Mouse (Mus musculus): ENCODE data around the gene Yeats2.
"Not testable (repeated sequence)": the region's sequence is repeated elsewhere in the genome, so short reads cannot be mapped to it uniquely, and the experiment has no call there.

Yeats2 gene

DNA sequence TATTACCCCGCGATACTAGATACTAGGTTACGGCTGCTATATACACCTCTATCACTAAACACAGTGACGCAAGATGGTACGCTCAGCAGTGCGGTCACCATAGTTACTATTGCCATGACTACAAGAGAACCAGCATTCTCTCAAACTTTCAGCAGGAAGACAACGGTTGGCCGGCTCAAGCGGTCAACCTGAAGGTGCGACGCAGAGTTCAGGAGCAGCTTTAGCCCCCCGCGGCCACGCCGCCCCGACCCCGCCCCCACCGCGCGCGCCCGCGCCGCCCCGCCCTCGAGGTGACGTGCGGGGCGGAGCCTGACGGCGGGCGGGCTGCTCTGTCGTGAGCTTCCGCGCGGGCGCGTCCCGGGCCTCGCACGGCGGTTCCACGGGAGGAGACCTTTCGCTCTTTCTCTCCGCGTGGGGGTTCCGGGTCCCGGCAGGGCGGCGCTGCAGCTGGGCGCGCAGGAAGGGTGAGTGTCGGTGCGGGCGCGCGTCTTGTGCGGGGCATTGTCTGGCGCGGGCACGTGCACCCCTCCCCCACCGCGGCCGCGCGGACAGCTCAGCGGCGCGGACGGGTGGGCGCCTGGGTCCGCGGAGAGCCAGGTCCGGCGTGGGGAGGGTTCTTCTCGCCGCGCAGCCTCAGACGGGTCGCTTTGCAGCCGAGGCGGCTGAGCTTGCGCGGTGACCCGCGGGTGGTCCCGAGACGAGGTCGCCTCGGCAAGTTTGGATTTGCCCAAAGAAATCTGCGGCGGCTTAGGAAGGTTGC, at the start of gene Yeats2:
Yeats2 (plus strand) TSS at position 292 of the 760 bp plus-strand sequence.
- in situ Hi-C loops (cut with MboI, MseI) = no loop called here

DNA sequence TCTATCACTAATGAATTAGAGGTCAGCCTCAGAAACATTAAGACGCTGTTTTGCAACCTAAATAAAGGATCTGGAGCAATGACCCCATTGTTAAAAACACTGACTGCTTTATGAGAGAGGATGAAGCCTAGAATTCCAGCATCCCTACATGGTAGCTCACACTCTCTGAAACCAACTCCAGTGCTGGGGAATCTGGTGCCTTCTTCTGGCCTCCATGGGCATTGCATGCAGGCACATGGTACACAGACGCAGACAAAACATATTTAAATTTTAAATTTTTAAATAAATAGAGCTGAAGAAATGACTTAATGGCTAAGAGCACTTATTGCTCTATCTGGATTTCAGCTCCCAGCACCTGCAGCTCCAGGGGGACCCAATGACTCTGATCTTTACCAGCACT, 44.9 kb upstream of the Yeats2 start:
- in situ Hi-C loops (cut with MboI, MseI) = no loop called here

DNA sequence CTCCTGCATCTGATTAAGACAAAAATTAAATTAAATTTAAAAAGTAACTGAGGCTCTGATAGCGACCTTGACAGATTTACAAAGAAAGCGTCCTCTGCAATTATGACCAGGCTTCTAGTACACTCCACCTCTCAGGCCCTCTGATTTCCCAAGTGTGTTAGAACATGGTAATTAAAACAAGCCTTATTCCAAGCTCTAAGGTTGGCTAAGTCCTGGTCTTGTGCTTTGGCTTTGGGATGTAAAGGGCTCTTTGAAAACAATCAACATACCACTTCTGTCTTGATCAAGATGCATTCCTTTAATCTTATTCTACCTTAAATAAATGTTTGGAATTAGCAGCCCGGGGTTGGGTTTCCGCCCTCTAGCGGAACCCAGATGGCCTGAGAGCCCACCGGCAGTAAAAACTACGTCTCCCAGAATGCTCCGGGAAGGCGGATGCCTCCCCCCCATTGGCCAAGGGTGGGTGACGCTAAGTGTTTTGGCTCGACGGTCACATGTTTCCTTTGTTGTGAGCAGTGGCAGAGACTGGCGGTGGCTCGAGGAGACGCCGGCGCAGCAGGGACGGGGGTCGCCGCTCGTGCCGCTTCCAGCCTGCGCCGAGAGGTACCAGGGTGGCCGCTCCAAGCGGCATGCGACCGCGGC, 43.7 kb upstream of the Yeats2 start, which contains the start of gene Klhl24:
Klhl24 (plus strand) TSS at position 474 of the 642 bp plus-strand sequence.
- in situ Hi-C loops (cut with MboI, MseI) = no loop called here

DNA sequence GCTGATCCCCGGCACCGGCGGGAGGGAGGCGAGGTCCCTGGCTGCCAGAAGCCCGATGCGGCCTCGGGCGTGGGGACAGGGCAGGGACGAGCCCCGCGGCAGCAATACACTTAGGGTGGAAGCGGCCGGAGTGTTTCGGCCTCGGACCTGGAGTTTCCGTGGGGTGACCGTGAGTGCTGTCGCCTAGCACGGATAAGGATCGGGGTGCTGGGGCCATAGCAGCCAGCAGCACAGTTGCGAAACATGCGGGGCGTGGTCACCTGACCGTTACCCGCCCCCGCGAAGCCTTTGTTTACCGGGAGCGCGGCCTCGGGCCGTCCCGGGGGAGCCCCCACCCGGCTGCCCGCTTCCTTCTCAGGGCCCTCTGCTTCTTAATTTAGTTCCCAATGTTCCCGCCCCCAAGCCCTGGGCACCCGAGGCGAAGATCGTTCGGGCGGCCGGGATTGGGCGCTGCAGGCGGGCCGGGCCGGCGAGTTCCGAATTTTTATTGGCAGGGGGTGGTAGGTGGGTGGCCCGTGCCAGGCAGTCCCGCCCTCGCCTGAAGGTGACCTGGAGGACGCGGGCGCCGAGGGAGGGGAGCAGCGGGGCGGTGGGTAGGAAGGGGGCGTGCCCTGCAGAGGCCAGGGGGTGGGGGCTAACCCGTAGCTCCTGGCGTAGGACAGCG, 43.0 kb upstream of the Yeats2 start:
- in situ Hi-C loops (cut with MboI, MseI) = no loop called here

DNA sequence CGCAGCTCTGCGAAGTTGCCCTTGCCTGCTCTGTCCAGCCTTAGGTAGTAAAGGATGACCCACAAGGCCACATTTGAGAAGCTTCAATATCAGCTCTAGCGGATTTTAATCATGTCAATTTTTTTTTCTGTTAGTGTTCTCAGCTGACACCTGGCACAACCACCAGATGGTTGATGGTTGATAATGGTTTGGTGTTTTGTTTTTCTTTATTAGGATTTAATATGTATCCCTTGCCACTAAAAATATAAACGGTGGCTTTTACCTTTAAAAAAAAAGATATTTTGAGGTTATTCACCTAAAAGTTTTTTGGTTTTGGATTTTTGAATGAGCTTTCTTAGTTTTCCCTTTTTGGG, 42.5 kb upstream of the Yeats2 start:
- in situ Hi-C loops (cut with MboI, MseI) = no loop called here

DNA sequence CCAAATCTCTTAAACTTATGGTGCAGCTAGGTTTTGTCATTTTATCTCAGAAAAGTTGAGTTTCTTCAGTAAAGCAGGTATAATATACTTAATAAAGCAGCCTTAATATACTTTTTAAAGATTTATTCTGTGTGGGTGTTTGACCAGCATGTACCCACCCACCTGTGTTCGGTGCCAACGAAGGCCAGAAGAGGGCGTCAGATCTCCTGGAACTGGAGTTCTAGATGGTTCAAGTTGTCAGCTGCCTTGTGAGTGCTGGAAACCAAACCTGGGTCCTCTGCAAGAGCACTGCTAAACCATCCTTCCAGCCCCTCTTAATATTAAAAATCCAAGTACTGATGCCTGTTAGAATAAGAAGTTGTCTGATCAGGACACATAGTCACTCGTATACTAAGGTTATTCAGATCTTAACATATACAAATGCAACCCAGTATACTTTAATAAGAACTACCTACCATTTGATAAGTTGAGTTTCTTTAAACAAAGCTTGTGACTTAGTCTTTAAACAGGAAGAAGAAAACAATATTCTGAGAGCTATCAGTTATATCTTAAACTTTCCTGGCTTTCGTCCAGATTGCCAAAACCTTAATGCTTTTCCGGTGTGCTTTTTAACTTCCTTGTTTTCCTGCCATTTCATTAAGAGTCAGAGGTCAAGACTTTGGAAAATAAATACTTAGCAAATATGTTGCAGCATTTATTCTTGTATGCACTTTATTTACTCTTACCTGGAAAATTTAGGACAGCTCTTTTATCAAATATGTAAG, 41.8 kb upstream of the Yeats2 start:
- in situ Hi-C loops (cut with MboI, MseI) = no loop called here

DNA sequence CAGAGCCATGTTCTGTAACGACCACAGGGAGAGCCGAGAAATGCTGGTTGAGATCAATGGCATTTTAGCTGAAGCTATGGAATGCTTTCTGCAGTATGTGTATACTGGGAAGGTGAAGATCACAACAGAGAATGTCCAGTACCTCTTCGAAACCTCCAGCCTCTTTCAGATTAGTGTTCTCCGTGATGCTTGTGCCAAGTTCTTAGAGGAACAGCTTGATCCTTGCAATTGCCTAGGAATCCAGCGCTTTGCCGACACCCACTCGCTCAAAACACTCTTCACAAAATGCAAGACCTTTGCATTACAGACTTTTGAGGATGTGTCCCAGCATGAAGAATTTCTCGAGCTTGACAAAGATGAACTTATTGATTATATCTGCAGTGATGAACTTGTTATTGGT, 33.9 kb upstream of the Yeats2 start:
- in situ Hi-C loops (cut with MboI, MseI) = no loop called here

DNA sequence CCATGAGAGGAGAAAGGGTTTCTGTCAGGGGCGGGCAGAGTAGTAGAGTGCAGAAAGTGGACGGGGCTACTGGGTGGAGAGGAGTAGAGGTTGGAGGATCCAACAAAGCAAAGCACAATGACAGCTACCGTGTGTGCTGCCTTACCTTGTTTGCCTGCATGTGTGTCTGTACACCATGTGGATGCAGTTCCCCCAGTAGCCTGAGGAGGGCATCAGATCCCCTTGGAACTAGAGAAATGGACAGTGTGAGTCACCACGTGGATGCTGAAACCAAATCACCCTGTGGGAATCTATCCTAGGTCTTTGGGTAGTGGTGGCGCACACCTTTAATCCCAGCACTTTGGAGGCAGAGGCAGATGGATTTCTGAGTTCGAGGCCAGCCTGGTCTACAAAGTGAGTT, 31.9 kb upstream of the Yeats2 start:
- in situ Hi-C loops (cut with MboI, MseI) = no loop called here

DNA sequence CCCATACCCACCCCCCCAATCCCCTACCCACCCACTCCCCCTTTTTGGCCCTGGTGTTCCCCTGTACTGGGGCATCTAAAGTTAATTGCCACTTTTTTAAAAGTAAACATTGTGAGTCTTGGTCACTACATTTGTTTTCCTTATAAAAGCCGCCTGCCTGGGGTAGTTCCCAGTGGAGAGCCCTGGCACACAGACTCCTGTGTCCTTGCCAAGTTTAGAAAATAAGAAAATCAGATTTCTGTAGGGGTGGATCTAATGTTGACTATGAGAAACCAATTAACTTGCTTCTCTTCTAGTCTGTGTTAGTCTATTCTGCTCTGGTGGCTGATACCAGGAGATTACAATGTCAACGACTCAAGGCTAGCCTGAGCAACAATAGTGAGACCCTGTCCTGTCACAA, 28.2 kb upstream of the Yeats2 start:
- in situ Hi-C loops (cut with MboI, MseI) = no loop called here

DNA sequence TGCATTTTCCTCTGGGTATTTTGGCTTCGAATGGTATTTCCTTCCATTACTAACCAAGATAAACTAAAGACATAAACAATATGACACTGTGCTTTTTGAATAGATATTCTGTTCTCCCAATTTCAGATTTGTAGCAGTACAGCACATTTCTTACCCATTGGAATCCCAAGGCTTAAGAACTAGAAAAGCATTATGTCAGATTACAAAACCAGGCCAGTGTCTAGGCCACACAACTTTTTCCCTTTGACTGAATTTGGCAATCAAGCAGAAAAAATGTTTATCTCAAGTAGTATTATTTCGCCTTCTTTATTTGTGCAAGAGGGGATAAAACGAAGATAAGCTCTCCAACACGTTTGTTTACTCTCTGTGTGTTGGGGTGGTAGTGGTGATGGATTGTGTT, 24.8 kb upstream of the Yeats2 start:
- in situ Hi-C loops (cut with MboI, MseI) = no loop called here

DNA sequence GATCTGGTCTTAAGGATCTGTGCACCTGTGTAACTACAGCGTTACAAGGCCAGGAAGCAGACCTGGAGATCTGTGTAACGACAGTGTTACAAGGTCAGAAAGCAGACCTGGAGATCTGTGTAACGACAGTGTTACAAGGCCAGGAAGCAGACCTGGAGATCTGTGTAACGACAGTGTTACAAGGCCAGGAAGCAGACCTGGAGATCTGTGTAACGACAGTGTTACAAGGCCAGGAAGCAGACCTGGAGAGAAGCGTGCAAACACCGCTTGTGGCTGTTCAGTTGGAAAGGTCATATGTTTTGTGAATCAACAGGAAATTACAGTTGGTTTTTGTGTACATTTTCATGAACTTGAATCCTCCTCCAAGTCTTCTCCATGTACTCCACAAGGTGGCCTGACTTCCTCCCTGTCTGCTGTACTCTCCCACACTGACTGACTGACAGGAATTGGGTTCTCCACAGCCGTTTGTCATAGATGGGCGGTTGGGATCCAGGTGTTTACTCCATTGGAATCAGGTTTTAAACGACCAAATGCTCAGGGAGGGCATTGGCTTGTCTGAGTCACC, 14.5 kb upstream of the Yeats2 start:
- in situ Hi-C loops (cut with MboI, MseI) = not testable (repeated sequence)

DNA sequence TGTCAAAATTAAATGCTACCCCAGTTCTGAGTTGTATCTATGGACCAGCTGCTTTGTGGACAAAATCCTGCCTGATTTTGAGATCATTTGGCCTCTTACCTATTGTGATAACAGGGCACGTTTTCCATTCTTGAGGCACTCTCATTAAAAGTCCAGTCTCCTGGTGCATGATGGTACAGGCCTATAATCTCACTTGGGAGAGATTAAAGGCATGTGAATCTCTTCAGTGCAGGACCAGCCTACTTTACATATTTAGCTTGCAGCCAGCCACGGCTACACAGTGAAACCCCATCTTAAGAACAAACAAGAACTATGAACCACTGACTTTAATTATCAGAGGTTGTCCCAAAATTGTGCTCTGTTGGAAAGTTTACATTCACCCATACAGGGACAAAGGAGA, 10.5 kb upstream of the Yeats2 start:
- in situ Hi-C loops (cut with MboI, MseI) = no loop called here

DNA sequence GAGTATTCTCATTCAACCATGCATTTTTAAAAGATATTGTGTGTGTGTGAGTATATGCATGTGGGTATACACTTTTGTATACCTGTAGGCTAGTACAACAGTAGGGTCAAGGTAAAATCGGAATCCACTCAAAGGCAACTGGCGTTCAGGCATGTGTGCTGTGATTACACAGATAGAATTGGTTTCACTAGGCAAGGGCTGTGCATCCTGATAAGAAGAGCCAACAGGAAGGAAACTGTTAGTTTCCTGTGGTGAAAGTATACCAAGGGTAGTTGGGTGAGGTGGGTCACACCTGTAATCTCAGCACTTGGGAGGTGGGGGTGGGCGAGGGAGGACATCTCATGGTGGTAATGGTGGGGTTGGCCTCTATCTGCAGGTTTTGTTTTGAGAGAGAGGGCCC, 3.7 kb downstream of the Yeats2 start:
- in situ Hi-C loops (cut with MboI, MseI) = no loop called here

DNA sequence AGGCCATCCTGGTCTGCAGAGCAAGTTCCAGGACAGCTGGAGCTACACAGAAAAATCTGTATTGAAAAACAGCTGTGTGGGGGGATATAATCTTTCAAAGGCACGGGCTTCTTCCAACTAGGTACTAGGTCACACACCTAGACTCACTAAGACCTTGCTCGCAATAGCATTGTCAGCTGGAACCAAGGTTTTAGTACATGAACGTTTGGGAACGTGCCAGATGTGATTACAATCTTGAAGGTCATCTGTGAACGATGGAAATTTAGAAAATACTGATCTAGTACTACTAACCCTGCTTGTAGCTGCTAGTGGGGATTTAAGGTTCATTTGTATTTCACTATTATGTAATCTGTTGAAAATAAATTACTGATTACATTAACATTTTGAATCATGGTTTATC, 11.1 kb downstream of the Yeats2 start:
- in situ Hi-C loops (cut with MboI, MseI) = no loop called here

DNA sequence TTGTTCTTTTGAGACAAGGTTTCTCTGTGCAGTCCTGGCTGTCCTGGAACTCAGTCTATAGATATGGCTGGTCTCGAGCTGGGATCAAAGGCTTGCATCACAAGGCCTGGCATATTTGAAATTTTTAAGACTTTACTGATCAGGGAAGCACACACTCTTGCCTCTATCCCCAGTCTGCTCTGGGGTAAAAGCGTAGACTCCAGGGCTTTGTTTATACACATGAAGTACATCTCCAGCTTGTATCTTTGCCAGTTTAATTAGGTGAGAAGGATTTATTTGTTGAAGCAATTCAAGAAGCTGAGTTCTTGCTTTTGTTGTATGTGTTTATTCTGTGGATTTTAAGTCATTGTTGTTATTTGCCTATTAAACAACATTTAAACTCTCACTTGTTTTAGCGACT, 12.9 kb downstream of the Yeats2 start:
- in situ Hi-C loops (cut with MboI, MseI) = no loop called here

DNA sequence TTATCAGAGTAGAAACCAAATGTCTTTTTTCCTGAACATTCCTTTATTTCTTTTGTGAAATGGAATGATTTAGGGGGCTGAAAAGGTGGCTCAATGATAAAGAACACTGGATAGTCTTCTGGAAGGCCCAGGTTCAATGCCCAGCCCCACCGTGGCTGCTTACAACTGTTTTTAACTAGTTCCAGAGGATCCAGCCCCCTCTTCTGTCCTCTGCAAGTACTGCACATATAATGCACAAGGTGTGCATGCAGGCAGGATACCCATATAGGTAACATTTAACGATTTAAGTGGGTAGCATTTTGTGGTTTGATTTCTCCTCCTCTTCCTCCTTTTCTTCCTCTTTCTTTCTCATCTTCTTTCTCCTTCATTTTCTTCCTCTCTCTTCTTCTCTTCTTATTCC, 19.3 kb downstream of the Yeats2 start:
- in situ Hi-C loops (cut with MboI, MseI) = no loop called here

DNA sequence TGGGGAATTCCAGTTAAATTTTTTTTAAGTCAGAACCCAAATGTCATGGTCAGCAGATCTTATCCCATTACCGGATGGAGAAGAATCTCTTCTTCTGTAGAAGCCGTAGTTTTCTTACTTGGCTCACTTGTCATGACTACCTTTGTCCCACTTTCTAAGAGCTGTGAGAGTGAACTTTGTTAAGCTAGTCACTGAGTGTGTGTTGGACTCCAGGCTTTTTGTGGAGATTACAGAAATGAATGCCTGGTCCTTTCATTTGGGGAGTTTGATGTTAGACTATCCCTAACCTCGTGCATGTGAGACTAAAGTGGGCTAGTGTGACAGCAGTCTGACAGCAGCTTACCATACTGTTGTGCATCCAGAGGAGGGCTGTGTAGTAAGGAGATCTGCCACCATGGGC, 28.2 kb downstream of the Yeats2 start:
- in situ Hi-C loops (cut with MboI, MseI) = no loop called here

DNA sequence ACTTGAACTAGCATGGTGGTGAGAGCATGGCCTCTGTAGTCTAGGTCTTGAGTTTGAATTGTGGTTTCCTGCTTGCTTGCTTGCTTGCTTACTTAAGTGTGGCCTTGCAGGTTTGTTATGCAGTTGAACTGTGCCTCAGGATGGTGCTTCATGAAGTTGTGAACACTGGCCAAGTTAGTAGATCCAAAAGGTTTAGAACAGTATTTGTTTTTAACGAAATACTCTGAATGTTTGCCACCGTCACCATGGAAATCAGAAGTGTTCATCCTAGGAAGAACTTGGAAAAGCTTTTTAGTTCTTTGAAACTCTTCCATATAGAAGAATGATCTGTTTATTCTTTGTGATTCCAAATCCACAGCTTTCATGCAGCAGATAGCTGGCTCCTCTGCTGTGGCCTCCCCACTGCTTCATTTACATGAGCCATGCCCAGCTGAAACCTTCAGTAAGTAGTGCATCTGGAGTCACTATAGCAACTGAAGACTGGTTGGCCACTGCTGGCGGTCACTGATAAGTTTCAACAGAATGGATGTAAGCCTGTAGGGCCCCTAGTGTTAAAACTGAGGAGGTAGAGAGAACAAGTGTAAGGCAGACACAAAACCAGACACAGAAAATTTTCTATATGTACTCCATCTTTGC, 28.7 kb downstream of the Yeats2 start:
- in situ Hi-C loops (cut with MboI, MseI) = no loop called here

DNA sequence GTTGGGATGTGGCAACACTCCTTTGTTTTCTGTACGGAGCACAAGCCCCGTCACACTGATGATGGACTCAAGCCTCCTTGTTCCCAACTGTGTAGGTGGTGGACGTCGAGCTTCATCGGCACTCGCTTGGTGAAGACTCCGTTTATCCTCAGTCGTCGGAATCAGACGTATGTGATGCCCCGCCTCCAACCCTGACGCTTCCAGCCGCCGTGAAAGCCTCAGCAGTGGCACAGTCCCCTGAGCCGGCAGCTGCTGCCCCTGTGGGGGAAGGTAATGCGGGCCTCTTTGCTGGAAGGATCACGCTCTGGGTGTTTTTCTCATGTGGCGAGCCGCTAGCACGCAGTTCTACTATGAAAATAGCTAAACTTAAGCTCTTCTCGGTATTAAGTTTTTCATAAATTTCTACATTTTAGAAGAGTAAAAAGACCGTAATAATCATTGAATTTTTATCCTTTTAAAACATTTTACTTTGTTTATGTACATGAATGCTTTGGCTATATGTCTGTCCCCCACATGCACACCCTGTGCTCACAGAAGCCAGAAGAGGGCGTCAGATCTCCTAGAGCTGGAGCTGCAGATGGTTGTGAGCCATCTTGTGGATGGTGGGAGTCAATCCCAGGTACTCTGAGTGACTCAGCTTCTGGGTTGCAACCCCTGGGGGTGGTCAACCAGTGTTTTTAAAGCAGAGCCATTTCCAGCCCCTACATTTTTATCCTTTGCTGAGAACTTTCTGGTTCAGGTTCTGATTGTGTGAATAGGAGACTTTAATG, 38.7 kb downstream of the Yeats2 start:
- in situ Hi-C loops (cut with MboI, MseI) = no loop called here

DNA sequence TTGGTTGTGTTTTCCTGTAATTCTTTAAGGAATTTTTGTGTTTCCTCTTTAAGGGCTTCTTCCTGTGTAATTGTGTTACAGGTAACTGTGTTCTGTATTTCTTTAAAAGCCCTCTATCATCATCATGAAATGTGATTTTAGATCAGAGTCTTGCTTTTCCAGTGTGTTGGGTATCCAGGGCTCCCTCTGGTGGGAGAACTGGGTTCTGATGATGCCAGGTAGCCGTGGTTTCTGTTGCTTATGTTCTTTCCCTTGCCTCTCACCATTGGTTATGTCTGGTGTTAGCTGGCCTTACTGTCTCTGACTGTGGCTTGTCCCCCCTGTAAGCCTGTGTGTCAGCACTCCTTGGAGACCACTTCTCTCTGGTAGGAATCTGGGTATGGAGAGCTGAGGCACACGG, 44.5 kb downstream of the Yeats2 start:
- in situ Hi-C loops (cut with MboI, MseI) = no loop called here

Data from T-helper 1 cell (primary cell).